Mouse (Mus musculus) myocyte (in vitro differentiated cells): ENCODE measurements at regions not wholly inside any gene's neighbourhood (a gene's known extent, or its start where the extent isn't known, plus 50 kb on each side); places are given as distances from the start of the nearest gene placed in this dataset.
"Not testable (repeated sequence)": the region's sequence is repeated elsewhere in the genome, so short reads cannot be mapped to it uniquely, and the experiment has no call there.

Experiments used
- H3K27me3 ChIP-seq: one replicate; pipeline ENCODE4 v1.6.1; 2011; ENCODE audit not compliant: control insufficient read depth, insufficient read depth, insufficient read length
- H3K36me3 ChIP-seq: one replicate; pipeline ENCODE4 v1.6.1; 2011; ENCODE audit not compliant: control insufficient read depth, insufficient read depth
- H3K4me2 ChIP-seq: one replicate; pipeline ENCODE4 v1.6.1; 2011; ENCODE audit warnings: low read depth, control low read depth
- H3K4me3 ChIP-seq: one replicate; pipeline ENCODE4 v1.5.1; 2011; ENCODE audit warnings: mild to moderate bottlenecking, control low read depth, moderate library complexity
- H3K79me2 ChIP-seq: one replicate; pipeline ENCODE4 v1.6.1; 2011; ENCODE audit not compliant: control insufficient read depth, insufficient read depth
- H3ac ChIP-seq: one replicate; pipeline ENCODE4 v1.6.1; 2011; ENCODE audit not compliant: control insufficient read depth, insufficient read length
- CEBPB ChIP-seq: IDR thresholded peaks from 2 replicates; pipeline ENCODE4 v1.6.1; 2011; ENCODE audit warnings: mild to moderate bottlenecking, moderate library complexity; ENCODE audit not compliant: poor library complexity, insufficient read depth, severe bottlenecking
- E2F4 ChIP-seq: IDR thresholded peaks from one replicate; pipeline ENCODE4 v1.6.1; 2011; ENCODE audit warnings: mild to moderate bottlenecking, control low read depth, moderate library complexity; ENCODE audit not compliant: insufficient read depth
- MAX ChIP-seq: IDR thresholded peaks from one replicate; pipeline ENCODE4 v1.6.1; 2011; ENCODE audit warnings: low read depth, mild to moderate bottlenecking, control low read depth
- MYOD1 ChIP-seq, 3 experiments: IDR thresholded peaks; one replicate each; pipeline ENCODE4 v1.6.1; 2011; ENCODE audit warnings: control low read depth in 2 of 3, low read depth in 2 of 3, mild to moderate bottlenecking in 2 of 3, moderate library complexity in 1 of 3; ENCODE audit not compliant: insufficient read length in 2 of 3, control insufficient read depth in 1 of 3
- MYOG ChIP-seq, 3 experiments: IDR thresholded peaks; one replicate each; pipeline ENCODE4 v1.6.1; 2011; ENCODE audit warnings: control low read depth in 2 of 3, low read depth in 2 of 3, mild to moderate bottlenecking in 2 of 3; ENCODE audit not compliant: insufficient read length in 2 of 3, control insufficient read depth in 1 of 3, insufficient read depth in 1 of 3
- POLR2A ChIP-seq: IDR thresholded peaks from one replicate; pipeline ENCODE4 v1.6.1; 2011; ENCODE audit warnings: low read depth, mild to moderate bottlenecking, control low read depth, moderate library complexity; ENCODE audit not compliant: insufficient read length
- POLR2AphosphoS2 ChIP-seq: IDR thresholded peaks from one replicate; pipeline ENCODE4 v1.6.1; 2011; ENCODE audit warnings: low read depth, control low read depth; ENCODE audit not compliant: insufficient read length
- REST ChIP-seq: IDR thresholded peaks from one replicate; pipeline ENCODE4 v1.6.1; 2011; ENCODE audit warnings: mild to moderate bottlenecking, control low read depth, moderate library complexity; ENCODE audit not compliant: insufficient read depth, insufficient read length
- SRF ChIP-seq: IDR thresholded peaks from one replicate; pipeline ENCODE4 v1.6.1; 2011; ENCODE audit warnings: low read depth; ENCODE audit not compliant: control insufficient read depth, insufficient read length
- TCF12 ChIP-seq: IDR thresholded peaks from one replicate; pipeline ENCODE4 v1.6.1; 2011; ENCODE audit warnings: mild to moderate bottlenecking, control low read depth; ENCODE audit not compliant: poor library complexity, insufficient read depth, severe bottlenecking
- TCF3 ChIP-seq: IDR thresholded peaks from one replicate; pipeline ENCODE4 v1.6.1; 2011; ENCODE audit warnings: low read depth, control low read depth; ENCODE audit not compliant: insufficient read length
- USF1 ChIP-seq: IDR thresholded peaks from one replicate; pipeline ENCODE4 v1.6.1; 2011; ENCODE audit warnings: low read depth, mild to moderate bottlenecking, control low read depth, moderate library complexity

DNA sequence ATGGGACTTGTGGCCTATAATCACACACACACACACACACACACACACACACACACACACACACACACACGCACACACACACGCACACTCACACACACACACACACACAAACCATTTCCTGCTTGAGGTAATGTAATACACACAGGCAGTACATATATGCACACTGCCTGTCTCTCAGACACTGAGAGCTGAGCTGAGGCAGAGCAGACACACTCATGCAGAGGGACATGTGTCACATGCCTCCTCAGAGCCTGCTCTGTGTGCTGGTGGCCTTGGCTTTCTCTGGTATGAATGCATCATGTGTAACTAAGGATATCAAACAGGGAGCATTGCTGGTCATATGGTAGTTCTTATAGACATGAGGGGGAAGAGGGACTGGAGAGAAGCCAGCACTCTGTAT is 604.7 kb downstream of the Dad1 start:
- H3K36me3 ChIP-seq, H3K4me2 ChIP-seq, H3ac ChIP-seq, H3K4me3 ChIP-seq, H3K27me3 ChIP-seq, H3K79me2 ChIP-seq: not testable (repeated sequence)

DNA sequence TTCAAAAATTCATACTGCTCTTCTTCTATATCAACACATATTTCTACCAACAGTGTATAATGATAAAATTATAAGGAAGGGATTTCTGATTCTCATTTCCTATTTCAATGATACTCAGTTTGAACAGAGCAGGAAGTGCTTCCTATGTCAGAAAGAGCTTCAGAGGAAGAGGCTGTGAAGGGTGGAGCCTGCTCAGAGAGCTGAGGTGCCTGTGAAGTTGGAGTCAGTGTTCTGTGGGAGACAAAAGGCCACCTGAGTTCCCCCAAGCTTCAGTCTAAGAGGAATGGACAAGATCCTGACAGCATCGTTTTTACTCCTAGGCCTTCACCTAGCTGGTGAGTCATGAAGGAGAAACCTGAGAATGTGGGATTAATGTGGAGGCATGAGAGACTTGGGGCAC is 613.5 kb downstream of the Dad1 start:
- H3K36me3 ChIP-seq, H3K27me3 ChIP-seq, H3ac ChIP-seq, H3K4me2 ChIP-seq, H3K4me3 ChIP-seq, H3K79me2 ChIP-seq: not testable (repeated sequence)

DNA sequence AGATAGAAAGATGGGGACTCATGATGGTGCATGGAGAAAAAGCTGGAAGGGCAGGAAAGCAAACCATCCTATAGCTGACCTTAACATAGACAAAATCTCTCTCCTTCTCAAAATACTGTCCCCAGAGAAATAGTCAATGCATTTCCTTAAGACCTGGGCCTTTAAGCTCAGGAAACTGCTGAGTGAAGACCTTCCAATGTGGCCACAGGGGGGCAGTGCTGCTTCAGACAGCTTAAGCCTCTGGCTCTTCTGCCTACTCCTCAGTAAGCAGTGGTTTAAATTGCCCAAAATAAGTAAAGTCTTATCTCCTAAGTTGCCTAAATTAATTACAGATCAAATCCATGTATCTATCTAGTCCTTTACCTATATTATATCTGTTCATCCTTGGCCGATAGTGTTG is 616.2 kb downstream of the Dad1 start:
- not testable (repeated sequence) for H3K79me2 ChIP-seq, H3K36me3 ChIP-seq, H3ac ChIP-seq

DNA sequence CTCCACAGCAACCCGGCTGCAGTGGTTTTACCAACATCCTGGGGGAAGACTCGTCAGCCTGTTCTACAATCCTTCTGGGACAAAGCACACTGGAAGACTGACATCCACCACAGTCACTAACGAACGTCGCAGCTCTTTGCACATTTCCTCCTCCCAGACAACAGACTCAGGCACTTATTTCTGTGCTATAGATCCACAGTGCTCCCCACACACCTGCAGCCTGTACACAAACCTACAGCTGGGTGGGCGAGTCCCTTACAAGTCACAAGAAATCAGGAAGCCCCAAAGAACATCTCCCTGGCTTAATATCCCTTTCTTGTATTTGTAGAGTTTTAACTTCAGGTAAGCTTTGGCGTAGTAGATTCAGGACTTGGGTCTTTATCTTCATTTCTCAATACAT is 618.7 kb downstream of the Dad1 start:
- H3K4me2 ChIP-seq, H3K4me3 ChIP-seq, H3ac ChIP-seq, H3K36me3 ChIP-seq, H3K79me2 ChIP-seq, H3K27me3 ChIP-seq: not testable (repeated sequence)

More for the DNA sequence above, 616.2 kb downstream of the Dad1 start:
- H3K27me3 ChIP-seq, H3K4me3 ChIP-seq, H3K4me2 ChIP-seq: not testable (repeated sequence)

DNA sequence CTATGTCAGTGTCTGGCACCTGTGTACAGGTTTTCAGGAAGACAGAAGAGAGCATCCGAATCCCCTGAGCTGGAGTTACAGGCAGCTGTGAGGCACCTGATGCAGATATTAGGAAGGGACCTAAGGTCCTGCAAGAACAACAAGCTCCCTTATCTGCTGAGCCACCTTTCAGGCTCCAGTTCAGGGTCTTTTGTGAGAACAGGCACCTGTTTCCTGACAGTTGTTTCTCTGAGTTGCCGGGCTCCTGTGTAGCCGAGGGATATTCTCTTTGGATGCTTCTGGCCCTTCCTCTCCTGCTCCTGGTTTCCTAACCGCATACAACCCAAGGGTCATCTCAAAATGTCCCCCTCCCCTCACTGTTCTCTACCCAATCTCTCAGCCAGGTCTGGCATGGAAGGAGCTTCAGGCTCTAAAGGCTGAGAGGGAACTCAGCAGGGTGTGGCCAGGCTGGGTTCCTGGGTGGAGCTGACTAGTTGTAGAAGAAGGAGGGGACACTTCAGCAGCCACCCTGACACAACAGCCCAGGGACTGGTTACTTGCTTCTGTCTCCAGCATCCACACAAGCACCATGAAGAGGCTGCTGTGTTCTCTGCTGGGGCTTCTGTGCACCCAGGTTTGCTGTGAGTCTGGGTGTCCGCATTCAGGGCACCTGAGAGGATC is 619.5 kb downstream of the Dad1 start:
- H3K27me3 ChIP-seq, H3ac ChIP-seq, H3K4me3 ChIP-seq, H3K36me3 ChIP-seq, H3K79me2 ChIP-seq: not testable (repeated sequence)
- peak overlapping the region; percentile 55 for H3K4me2 ChIP-seq

DNA sequence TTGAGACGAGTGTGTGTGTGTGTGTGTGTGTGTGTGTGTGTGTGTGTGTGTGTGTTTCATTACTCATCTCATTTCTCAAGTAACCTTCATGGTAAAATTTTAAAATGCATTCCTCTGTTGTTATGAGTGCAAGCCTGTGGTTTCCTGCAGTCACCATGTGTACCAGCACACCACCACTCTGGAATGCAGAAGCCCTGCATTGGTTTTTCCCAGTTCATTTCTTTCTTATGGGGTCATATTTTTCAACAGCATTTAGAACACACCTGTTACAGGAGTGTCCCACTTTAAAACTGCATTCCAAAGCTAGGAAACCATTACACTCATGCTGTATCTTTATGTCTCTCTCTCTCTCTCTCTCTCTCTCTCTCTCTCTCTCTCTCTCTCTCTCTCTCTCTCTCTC is 620.2 kb downstream of the Dad1 start:
- H3K79me2 ChIP-seq, H3K4me3 ChIP-seq, H3ac ChIP-seq, H3K36me3 ChIP-seq, H3K27me3 ChIP-seq, H3K4me2 ChIP-seq: not testable (repeated sequence)

DNA sequence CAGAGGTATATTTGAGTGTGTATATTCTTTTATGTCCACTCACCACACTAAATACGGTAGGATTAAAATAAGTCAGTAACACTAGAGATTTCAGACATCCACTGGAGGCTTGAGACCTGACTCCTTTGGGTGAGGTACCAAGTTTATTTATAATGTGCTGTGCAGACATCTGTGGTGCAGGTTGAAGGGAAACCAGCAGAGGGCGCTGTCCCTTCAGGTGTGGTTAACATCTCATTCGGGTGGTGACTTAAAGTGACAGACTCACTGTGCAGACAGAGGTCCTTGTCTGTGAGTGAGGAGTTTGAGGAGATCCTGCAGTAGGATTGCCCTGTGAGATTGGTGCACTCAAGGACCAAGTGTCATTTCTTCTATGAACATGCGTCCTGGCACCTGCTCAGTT is 632.5 kb downstream of the Dad1 start:
- H3K36me3 ChIP-seq, H3K79me2 ChIP-seq, H3K27me3 ChIP-seq, H3K4me2 ChIP-seq, H3ac ChIP-seq, H3K4me3 ChIP-seq: not testable (repeated sequence)

DNA sequence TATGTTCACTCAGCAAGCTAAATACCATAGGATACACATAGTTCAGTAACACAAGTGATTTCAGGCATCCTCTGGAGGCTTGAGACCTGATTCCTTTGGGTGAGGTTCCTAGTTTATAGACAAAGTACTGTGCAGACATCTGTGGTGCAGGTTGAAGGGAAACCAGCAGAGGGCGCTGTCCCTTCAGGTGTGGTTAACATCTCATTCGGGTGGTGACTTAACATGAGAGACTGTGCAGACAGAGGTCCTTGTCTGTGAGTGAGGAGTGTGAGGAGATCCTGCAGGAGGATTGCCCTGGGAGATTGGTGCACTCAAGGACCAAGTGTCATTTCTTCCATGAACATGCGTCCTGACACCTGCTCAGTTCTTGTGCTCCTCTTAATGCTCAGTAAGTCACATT is 637.8 kb downstream of the Dad1 start:
- H3K36me3 ChIP-seq, H3K27me3 ChIP-seq, H3ac ChIP-seq, H3K79me2 ChIP-seq, H3K4me3 ChIP-seq, H3K4me2 ChIP-seq: not testable (repeated sequence)

DNA sequence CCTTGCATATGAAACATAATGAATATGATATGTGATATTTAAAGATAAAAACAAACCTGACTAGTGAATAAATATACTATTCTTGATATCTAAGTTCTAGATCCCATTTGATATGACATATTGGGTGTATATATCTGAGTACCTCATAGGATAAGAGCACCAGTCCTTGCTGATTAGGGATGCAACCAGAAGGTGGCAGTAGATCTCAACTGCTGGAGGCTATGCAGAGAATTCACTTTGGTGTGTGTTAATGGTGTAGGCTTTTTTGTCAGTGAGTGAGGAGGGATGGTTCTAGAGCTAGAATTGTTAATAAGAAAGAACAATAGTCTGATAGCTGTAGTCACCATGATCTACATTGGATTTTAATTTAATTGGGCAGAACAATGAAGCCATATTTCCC is 639.6 kb downstream of the Dad1 start:
- no peak for TF ChIP-seq SRF
- no peak for TF ChIP-seq MYOG (IDR thresholded peaks at IDR 0.05; ENCODE audit: control insufficient read depth in 1 of 3, insufficient read depth in 1 of 3, insufficient read length in 2 of 3, low read depth in 2 of 3)
- TF ChIP-seq USF1: no peak
- no peak for TF ChIP-seq REST
- TF ChIP-seq CEBPB: no peak
- no peak for TF ChIP-seq MAX
- no peak for TF ChIP-seq POLR2A
- TF ChIP-seq MYOD1 (IDR thresholded peaks at IDR 0.05; ENCODE audit: control insufficient read depth in 1 of 3, insufficient read length in 2 of 3, low read depth in 2 of 3): no peak
- no peak for TF ChIP-seq TCF12
- TF ChIP-seq TCF3: no peak
- TF ChIP-seq E2F4: no peak
- TF ChIP-seq POLR2AphosphoS2: no peak
- Histone ChIP-seq H3K36me3 (no peaks in the 10 kb centered on the region), H3K79me2 (no peaks in the 10 kb centered on the region), H3K4me3 (no peak overlapping the region), H3K4me2 (no peak overlapping the region), H3K27me3 (no peaks in the 10 kb centered on the region), H3ac (no peak overlapping the region)

DNA sequence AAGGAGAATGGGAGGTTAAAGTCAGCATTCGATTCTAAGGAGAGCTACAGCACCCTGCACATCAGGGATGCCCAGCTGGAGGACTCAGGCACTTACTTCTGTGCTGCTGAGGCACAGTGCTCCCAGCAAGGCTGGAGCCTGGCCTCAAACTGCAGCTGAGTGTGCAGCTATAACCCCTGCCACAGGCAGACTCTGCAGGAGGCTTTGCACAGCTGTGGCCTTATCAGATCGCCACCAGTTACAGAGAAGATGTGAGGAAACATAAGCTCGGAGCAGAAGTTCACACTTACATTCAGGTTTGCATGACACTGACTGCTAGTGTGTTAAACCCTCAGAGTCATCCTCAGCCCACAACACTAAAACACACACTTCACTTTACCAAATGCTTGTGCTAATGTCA is 654.6 kb downstream of the Dad1 start:
- not testable (repeated sequence) for H3K27me3 ChIP-seq, H3K4me3 ChIP-seq, H3K79me2 ChIP-seq, H3K36me3 ChIP-seq, H3K4me2 ChIP-seq, H3ac ChIP-seq

DNA sequence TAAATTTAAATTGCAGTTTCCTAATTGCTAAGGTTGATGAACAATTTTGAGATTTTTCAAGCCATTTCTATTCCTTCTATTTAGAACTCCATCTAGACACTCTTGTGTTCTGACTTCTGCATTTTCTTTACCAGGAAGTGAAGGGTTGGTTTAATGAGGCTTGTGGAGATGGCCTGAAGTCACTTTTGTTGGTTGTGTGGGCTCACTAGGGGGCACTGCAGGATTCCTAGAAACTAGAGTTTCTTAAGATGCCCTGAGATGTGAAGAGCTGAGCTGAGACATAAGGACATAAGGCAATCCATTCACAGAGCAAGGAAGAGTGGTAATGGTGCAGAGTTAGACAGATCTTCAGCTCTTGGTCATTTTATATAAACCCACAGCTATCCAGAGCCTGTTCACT is 656.6 kb downstream of the Dad1 start:
- not testable (repeated sequence) for H3K79me2 ChIP-seq, H3ac ChIP-seq, H3K36me3 ChIP-seq, H3K4me3 ChIP-seq, H3K27me3 ChIP-seq, H3K4me2 ChIP-seq
